Mouse (Mus musculus) small intestine, adult 2 months (tissue): Measurements from ENCODE around the gene Pcmt1.

Experiments
- CTCF ChIP-seq: fragments of 200-500 bp; IDR thresholded peaks from 2 replicates; pipeline ENCODE4 v1.5.1; 2012; ENCODE audit warnings: low read depth, mild to moderate bottlenecking, control low read depth, inconsistent platforms, low read length, moderate library complexity, mixed read lengths; ENCODE audit not compliant: insufficient replicate concordance, insufficient read length; ENCODE audit errors: extremely low read depth
- POLR2A ChIP-seq: fragments of 200-500 bp; IDR thresholded peaks from 2 replicates; pipeline ENCODE4 v1.6.1; 2012; ENCODE audit warnings: low read depth, mild to moderate bottlenecking, control low read depth, inconsistent platforms, low read length, moderate library complexity

- TF ChIP-seq CTCF = no peak
- no peak for TF ChIP-seq POLR2A
Measured at GRCm38 (mm10) chr10:7695286-7695685, 14.3 kb upstream of the Pcmt1 start.
